Mouse (Mus musculus) embryo, embryonic 10 days (tissue): ENCODE measurements around the gene H60b.
"Not testable (repeated sequence)": the region's sequence is repeated elsewhere in the genome, so short reads cannot be mapped to it uniquely, and the experiment has no call there.

ENCODE experiments used
- DNase-seq: peaks from one replicate; pipeline ENCODE4 v3.0.0-alpha.2; 2015; ENCODE audit warnings: low spot score

Gene H60b

DNA sequence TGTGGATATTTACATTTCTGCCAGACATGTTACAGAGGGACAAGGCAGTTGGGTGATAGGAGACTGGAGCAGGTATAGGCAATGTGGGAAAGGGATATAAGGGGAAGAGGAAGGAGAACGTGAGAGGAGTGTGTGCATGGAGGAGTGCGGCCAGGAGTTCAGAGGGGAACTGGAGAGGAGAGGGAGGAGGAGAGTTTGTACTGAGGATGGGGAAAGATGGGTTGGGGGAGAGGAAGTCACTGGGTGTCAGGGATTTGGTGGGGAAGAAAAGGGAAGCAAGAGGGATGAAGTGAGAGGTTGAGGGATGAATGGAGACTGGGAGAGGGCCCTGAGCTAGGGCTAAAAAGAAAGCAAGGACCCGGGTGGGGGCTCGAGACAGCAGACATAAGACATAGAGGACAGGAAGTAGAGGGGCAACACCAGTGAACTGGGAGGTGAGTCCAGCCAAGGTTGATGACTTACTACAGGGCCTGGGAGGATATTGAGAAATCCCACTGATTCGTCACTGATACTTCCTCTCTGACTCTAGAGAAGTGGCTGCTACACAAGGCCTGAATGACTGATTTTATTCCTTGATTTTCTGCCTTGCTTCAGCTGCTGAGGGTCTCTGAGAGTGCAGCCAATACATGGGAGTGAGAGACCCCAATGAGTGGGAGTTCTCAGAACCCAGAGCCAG, 7.1 kb downstream of the H60b start:
- DNase-seq: not testable (repeated sequence)

DNA sequence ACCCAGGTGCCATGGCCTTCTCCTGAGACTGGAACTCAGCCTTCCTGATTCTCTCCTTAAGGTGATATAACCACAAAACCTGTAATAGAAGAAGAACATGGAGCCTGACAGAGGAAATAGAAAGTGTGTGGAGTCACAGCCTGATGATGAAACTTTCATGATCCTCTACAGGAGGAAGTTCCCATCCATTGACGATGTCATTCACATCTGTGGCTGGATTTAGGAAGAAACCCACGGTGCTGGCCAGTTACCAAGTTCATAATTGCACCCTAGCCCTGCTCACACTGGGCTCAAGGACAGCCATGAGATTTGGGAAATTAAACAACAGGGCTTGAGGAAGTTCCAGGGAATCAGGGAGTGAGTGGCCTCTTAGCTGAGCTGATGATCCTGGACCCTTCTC, 7.6 kb downstream of the H60b start:
- not testable (repeated sequence) for DNase-seq

DNA sequence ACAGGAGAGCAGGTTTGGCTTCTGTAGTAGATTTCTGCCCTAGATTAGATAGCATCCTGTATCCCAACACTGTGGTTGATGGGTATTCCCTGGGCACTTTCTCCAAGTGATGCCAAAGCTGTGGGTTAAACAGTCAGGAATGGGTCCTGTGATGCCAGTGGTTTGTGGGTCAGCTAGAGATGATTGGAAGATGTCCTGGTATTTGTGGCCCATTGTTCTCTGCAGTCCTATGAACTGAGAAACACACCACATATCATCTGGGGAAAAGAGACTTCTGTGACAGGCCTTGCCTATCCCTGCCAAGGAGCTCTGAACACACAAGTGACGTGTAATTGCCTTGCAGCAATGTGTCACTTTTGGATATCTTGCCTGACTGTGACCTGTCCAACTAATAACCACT, 8.7 kb downstream of the H60b start:
- not testable (repeated sequence) for DNase-seq

DNA sequence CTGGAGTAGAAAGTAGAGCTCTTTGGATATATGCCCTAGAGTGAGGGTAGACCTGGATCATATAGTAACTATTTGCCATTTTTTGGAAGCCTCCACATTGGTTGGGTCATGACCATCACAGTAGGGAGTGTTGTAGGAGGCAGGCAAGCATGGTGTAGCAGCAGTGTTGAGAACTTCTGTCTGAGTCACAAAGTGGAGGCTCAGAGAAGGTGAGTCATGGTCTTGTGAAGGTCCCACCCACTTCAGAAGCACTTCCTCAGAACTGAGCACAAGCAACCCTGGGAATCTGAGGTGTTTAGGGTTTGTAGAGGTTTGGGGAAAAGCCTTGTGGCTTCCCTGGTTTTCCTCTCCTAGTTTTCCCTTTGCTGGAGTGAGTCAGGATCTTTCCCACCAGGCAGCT, 10.7 kb downstream of the H60b start:
- not testable (repeated sequence) for DNase-seq

DNA sequence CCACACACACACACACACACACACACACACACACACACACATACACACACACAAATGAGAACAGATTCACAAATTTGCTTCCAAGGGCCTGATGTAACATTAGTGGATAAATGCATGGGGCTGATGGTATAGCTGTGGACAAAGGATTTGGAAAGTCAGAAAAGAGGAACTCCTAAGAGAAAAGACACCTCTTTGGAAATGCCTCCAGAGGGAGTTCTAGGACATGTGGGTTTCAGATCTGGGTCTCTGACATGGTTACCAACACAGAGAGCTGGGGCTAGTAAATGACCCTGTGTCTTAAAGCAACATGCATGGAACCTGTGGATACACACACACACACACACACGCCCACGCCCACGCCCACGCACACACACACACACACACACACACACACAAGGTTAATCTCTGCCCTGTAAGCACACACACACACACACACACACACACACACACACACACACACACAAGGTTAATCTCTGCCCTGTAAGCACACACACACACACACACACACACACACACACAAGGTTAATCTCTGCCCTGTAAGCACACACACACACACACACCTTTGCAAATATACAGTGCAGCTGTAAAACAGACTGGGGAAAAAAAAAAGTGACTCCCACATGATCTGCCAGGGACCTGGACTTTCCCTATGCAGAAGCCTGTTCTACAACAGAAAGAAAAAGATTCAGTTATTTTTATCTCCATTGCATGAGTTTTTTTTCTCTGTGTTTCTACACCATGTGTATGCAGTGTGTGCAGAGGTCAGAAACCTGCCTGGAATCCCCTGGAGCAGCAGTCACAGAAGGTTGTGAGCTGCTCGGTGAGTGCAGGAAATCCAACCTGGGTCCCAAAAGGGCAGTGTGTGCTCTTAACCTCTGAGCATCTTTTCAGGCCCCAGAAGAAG, 14.3 kb downstream of the H60b start:
- not testable (repeated sequence) for DNase-seq

DNA sequence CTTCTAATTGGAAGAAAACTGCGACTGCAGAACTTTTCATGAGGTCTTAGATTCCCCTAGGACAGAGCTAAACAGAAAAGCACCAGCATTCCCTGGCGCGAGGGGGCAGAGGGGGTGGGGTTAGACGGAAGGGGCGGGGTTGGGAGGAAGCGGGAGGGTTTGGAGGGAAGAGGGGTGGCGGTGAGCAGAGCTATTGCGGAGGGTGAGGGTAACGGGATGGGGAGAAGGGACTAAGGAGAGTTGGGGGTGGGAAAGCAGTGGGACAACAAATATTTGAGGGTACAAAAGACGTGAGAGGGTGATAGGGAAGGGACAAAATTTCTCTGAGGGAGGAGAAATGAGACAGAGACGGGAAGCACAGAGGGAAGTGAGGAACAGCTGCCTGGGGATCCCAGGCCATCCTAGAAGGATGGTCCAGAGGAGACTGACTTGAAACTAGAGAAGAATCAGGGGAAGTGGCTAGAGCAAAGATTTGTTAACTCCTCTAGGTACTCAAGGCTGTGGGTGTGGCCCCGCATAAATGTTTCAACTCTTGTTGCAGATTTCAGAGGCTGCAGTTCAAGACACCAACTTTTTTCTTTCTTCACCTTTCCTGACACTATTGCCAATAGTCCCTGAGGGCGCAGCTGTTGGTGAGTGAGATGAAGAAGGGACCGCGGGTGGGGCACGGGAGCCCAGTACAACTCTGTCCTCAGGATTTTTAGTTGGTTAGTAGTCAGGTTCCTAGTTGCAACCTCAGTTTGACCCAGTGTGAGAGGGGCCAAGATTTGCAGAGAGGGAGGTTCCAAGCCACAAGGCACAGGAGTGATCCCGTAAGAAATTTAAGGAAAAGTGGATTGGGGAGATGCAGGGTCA, 15.2 kb downstream of the H60b start:
- DNase-seq: not testable (repeated sequence)

DNA sequence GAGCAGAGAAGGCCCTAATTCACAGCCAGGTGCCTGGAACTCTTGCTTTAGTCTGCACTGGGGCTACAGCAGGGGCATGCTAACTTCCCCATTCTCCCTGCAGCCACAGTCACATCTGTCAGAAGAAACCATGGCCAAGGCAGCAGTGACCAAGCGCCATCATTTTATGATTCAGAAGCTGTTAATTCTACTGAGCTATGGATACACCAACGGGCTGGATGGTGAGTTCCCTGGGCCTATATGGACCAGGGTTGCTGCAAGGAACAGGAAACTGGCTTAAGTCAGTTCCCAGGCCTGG, 15.8 kb downstream of the H60b start:
- DNase-seq: not testable (repeated sequence)

DNA sequence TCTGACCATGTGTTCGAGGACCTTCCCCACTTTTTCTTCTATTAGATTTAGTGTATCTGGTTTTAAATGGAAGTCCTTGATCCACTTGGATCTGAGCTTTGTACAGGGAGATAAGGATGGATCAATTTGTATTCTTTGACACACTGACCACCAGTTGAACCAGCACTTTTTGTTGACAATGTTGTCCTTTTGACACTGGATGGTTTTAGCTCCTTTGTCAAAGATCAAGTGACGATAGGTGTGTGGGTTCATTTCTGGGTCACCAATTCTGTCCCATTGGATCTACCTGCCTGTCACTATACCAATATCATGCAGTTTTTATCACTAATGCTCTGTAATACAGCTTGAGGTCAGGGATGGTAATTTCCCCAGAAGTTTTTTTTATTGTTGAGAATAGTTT, 18.1 kb downstream of the H60b start:
- not testable (repeated sequence) for DNase-seq

DNA sequence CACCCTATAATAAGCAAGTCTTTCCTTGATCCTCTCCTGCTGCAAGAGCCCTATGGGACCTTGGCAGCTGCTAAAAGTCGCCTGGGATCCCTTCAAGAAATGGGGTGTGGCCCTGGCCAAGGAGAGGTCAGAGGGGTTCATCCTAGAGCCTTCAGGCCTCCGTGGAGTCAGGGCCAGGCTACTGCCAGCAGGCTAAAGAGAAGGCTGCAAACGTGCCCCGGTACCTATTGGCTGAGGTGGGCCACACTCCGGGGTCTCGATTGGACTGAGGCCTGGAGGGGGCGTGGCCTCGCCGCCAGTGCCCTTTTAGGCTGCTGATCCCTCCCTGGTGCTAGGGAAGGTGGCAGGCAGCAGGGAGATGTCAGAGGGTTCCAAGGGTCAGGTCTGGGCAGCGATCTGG, 32.6 kb downstream of the H60b start:
- DNase-seq: peak; percentile 41

DNA sequence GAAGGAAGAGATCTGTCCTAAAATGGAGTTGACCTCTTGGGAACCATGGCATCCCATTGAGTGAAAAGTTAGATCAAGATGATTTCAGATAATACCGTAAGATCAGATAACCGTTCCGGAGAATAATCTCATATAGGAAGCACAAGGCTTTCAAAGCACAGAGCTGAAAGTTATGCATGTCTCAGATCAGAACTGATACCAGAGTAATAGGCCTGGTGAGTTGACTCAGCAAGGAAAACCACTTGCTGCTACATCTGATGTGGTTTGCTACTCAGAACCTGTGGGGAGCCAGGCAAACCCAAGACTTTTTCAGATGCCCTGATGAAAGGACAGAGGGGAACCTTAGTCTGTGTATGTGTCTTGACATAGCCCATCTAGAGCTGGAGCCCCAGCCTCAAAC, 43.0 kb downstream of the H60b start:
- DNase-seq: not testable (repeated sequence)

DNA sequence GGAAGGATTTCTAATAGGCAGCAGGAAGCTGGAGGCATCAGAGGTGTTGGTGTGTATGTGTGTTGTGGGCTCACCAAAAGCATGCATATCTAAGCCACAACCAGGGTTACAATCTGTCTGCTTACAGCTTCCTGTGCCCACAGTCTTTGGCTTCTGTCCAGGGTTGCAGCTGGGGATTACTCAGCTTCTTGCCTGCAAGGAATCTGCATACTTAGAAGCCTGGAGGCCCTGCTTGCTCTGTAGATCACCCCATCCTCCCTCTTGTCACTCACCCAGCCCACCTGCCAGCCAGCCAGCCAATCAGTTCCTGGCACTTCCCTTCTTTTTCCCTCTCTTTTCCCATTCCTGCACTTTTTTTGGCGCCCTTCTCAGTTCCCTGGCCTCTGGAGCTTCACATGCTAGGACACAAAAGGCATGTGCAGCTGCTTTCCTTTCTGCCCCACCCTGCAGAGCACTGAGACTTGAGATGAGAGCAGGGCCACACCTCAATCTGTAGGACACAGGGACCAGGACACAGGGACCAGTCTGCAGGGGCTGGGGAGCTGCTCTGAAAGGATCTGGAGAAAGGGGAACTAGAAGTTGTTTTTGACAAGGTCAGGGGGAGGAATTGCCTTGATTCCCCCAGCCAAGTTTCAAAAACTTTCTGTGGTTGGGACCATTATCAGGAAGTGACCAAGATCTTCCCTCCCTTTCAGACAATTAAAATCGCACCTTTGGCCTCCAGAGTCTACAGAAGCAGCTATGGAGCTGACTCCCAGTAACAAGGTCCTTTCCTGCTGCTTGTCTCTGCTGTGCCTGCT, 44.6 kb downstream of the H60b start:
- DNase-seq: not testable (repeated sequence)

DNA sequence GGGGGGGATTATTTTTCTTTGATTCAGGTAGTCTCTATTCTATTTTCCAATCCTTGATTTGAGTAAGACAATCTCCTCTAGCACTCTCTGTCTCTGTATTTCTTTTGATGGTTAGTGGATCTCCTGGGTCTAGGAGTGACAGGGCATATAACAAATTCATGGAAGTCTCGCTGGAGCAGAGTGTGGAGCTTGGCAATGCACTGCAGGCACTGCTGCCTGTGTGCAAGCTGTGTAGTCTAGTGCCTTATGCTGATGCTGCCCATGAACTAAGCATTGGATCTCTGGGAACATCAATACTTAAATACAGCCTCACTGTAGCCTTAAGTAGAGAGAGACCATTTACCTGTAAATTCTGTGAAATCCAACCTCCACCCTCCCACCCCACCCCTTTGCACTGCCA, 48.1 kb downstream of the H60b start:
- not testable (repeated sequence) for DNase-seq

DNA sequence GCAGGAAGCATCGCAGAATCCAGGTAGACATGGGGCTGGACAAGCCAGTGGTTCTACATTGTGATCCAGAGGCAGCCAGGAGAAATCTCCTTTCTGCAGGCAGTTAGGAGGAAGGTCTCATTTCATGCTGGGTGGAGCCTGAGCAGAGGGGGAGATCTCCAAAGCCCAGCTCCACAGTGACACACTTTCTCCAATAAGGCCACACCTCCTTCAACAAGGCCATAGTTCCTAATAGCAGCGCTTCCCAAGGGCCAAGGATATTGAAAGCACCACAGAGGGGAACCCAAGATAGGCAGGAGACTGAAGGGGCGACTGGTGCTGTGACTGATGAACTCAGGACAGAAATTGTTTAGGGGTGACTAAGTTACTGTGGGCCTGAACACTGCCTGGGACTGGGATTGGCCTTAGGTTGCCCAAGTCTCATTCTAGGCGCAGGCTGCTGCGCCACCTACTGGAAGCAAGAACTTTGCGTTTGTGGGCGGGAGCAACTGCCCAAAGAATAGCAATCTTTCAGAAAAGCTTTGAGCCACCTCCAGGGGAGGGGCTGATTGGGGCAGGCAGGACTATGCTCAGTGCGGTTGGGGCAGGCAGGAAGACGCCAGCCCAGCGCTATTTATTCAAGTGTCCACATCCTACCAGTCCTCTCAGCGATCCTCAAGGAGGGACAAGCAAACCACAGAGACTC, 53.8 kb downstream of the H60b start:
- peak; percentile 63 for DNase-seq

DNA sequence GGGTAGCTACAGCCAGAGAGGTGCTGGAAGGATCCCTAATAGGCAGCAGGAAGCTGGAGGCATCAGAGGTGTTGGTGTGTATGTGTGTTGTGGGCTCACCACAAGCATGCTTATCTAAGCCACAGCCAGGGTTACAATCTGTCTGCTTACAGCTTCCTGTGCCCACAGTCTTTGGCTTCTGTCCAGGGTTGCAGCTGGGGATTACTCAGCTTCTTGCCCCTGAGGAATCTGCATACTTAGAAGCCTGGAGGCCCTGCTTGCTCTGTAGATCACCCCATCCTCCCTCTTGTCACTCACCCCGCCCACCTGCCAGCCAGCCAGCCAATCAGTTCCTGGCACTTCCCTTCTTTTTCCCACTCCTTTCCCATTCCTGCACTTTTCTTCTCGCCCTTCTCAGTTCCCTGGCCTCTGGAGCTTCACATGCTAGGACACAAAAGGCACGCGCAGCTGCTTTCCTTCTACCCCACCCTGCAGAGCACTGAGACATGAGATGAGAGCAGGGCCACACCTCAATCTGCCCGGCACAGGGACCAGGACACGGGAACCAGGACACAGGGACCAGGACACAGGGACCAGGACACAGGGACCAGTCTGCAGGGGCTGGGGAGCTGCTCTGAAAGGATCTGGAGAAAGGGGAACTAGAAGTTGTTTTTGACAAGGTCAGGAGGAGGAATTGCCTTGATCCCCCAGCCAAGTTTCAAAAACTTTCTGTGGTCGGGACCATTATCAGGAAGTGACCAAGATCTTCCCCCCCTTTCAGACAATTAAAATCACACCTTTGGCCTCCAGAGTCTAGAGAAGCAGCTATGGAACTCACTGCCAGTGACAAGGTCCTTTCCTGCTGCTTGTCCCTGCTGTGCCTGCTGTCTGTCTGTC, 65.3 kb downstream of the H60b start:
- not testable (repeated sequence) for DNase-seq

DNA sequence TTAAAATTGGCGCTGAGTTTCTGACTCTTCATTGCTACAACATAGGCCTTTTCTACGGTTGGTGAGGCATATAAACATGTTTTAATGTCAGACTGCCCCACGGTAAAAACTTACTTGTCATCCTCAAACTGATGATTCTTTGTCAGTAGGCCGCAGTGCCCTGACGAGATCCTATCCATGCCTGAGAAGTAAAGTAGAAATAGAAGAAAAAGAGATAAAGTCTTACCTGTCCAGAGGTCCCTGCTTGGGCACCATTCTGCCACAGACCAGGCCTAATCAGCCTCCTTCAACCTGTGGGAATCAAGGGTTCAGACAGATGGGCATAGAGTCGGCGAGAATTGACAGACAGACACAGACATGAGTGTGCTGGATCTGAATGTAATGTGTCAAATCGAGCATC, 106.7 kb downstream of the H60b start:
- no peak for DNase-seq

DNA sequence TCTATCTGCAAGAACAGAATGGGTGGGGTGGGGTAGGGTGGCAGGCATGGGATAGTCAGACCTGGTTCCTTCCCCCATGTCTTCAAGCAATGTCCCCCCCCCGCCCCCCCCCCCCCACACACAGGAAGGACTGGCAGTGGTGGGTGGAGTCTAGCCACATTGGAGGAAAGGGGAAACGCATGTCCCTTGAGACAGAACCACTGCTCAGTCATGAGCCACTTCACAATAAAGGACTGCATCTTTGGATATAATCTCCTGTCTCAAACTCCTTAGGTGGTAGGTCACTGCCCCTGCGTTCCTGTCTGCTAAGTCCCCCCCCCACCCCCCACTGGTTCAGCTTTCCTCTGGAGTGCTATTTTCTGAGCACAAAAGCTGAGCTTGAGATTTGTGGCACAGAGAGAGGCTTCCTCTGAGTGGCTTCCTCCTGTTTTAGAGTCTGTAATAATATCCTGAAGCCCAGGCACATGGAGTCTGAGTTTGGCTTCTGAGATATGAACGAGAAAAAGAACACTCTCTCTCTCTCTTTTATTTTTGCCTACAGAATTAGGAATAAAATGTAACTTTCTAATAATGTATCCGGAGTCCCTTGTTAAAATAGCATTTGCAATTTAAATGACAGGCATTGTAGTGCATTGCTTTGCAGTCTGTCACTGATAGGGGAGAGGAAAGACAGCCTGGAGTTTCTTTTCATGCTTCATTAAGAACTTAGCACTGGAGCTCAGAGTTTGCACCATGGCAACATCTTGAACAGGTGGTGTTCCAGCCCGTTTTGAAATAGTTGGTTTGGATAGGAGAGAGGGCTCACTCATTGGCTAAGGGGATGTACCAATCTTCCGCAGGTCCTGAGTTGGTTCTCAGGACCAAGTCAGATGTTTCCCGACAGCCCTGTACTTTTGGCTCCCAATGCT, 112.7 kb downstream of the H60b start:
- peak; percentile 6 for DNase-seq

DNA sequence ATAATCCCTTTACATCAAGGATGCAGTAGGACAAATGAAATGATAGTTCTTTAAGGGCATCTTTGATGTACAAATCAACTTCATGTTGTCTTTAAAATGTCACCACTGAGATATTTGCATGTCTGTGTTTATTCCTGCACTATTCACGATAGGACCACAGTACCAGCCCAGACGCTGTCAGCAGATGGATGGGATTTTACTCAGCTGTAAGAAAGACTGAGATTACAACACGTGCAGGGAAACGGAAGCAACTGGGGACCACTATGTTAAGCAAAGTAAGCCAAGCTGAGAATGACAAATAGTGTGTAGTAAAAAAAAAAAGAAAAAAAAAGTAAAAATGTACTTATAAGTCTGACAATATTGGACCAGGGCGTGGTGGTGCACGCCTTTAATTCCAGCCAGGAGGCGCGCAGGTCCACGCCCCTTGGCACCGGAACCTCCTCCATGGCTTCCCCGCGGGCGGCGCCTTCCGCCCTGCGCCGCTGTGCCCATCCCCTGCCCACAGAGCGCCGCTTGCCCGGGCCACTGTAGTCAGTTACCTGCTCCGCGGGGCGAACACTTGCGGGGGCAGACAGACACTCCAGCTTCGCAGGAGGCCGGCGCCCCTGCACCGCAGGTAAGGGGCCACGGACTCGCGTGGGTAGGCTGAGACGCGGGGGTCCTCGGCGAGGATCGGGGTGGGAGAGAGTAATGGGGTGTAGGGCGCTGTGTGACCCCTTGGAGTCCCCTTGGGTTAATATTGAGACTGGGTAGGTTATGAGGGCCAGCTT, 114.7 kb downstream of the H60b start:
- peak; percentile 20 for DNase-seq

DNA sequence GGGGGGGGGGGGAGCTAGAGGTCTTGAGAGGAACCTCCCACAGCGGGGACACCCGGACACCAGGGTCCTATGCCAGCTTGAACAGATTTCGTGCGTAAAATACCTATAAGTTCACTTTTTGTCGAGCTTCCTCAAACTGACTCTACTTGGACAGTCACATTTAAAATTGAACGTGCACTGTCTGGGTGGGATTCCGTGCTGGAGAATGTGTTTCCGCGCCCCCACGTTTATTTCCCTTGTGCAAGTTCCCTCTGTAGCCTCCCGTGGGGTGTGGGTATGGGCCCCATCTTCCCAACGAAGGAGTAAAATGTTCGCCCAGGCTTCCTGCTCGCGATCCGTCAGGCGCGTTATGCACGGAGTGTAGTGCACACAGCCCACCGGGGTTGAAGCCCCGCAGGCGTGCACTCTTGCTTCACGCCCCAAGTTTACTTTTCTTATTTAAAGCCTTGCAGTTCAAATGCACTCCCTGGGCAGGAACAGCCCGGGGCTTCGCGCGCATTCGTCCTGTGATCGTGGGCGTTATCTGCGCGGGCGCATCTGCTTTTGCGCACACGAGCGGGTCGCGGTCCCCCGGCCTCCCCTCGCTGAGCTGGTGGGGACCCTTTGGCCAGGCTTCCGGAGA, 115.4 kb downstream of the H60b start:
- peak; percentile 16 for DNase-seq
